Mouse (Mus musculus): ENCODE results near the gene Neurod6. TPM values are rescaled to one million over a fixed set of nuclear protein-coding genes. Genes with fewer than 3 reads are reported as not detected.

Gene Neurod6
- polyA plus RNA-seq, 1 experiment = not detected

- Histone ChIP-seq H3K27ac (ENCODE audit: insufficient read depth, low read length) (no peak overlapping the region), H3K27me3 (ENCODE audit: control insufficient read depth, insufficient read depth, low read length, poor library complexity, severe bottlenecking) (no peaks in the 10 kb centered on the region)
- TF ChIP-seq CTCF (IDR thresholded peaks at IDR 0.05; ENCODE audit: low read depth, low read length) = no peak
- no peak for TF ChIP-seq POLR2A (IDR thresholded peaks at IDR 0.05; ENCODE audit: insufficient read depth, low read length)
- TF ChIP-seq EP300 (IDR thresholded peaks at IDR 0.05; ENCODE audit: insufficient read depth, low read depth, low read length) = no peak
These were observed 19.6 kb upstream of the Neurod6 start for GRCm38 (mm10) chr6:55700392-55701386.

GRCm38 (mm10) chr6:55690015-55690531 lies 9.0 kb upstream of the Neurod6 start:
- Histone ChIP-seq H3K9me3 (replicated peaks; ENCODE audit: control insufficient read depth, insufficient read depth, low read length, poor library complexity, severe bottlenecking) (no peaks in the 10 kb centered on the region), H3K4me3 (ENCODE audit: low read depth, low read length) (no peak overlapping the region), H3K4me1 (ENCODE audit: control insufficient read depth, insufficient read depth, low read length) (no peaks in the 10 kb centered on the region), H3K36me3 (ENCODE audit: control insufficient read depth, insufficient read depth, low read length, poor library complexity, severe bottlenecking) (no peaks in the 10 kb centered on the region), H3K27me3 (ENCODE audit: control insufficient read depth, insufficient read depth, low read length, poor library complexity, severe bottlenecking) (no peaks in the 10 kb centered on the region), H3K9ac (ENCODE audit: low read depth, poor library complexity, severe bottlenecking) (no peak overlapping the region), H3K27ac (ENCODE audit: insufficient read depth, low read length) (no peak overlapping the region)
- TF ChIP-seq POLR2A (IDR thresholded peaks at IDR 0.05; ENCODE audit: insufficient read depth, low read length) (no peak), CTCF (IDR thresholded peaks at IDR 0.05; ENCODE audit: low read depth, low read length) (no peak), EP300 (IDR thresholded peaks at IDR 0.05; ENCODE audit: insufficient read depth, low read depth, low read length) (no peak)

More at GRCm38 (mm10) chr6:55700392-55701386, 19.6 kb upstream of the Neurod6 start:
- no peaks in the 10 kb centered on the region for H3K9me3 ChIP-seq (replicated peaks; ENCODE audit: control insufficient read depth, insufficient read depth, low read length, poor library complexity, severe bottlenecking)
- no peaks in the 10 kb centered on the region for H3K36me3 ChIP-seq (ENCODE audit: control insufficient read depth, insufficient read depth, low read length, poor library complexity, severe bottlenecking)
- no peaks in the 10 kb centered on the region for H3K4me1 ChIP-seq (ENCODE audit: control insufficient read depth, insufficient read depth, low read length)
- no peak overlapping the region for H3K9ac ChIP-seq (ENCODE audit: low read depth, poor library complexity, severe bottlenecking)
- no peak overlapping the region for H3K4me3 ChIP-seq (ENCODE audit: low read depth, low read length)

- Histone ChIP-seq H3K9ac (ENCODE audit: low read depth, poor library complexity, severe bottlenecking) (no peak overlapping the region), H3K4me3 (ENCODE audit: low read depth, low read length) (no peak overlapping the region), H3K9me3 (replicated peaks; ENCODE audit: control insufficient read depth, insufficient read depth, low read length, poor library complexity, severe bottlenecking) (no peaks in the 10 kb centered on the region), H3K27me3 (ENCODE audit: control insufficient read depth, insufficient read depth, low read length, poor library complexity, severe bottlenecking) (no peaks in the 10 kb centered on the region), H3K27ac (ENCODE audit: insufficient read depth, low read length) (no peak overlapping the region), H3K36me3 (ENCODE audit: control insufficient read depth, insufficient read depth, low read length, poor library complexity, severe bottlenecking) (no peaks in the 10 kb centered on the region), H3K4me1 (ENCODE audit: control insufficient read depth, insufficient read depth, low read length) (no peaks in the 10 kb centered on the region)
- TF ChIP-seq POLR2A (IDR thresholded peaks at IDR 0.05; ENCODE audit: insufficient read depth, low read length) (no peak), EP300 (IDR thresholded peaks at IDR 0.05; ENCODE audit: insufficient read depth, low read depth, low read length) (no peak), CTCF (IDR thresholded peaks at IDR 0.05; ENCODE audit: low read depth, low read length) (no peak)
These were observed 2.4 kb upstream of the Neurod6 start for GRCm38 (mm10) chr6:55683506-55683905.

GRCm38 (mm10) chr6:55682886-55683285 lies 1.8 kb upstream of the Neurod6 start:
- no peak overlapping the region for H3K27ac ChIP-seq (ENCODE audit: insufficient read depth, low read length)
- no peak for TF ChIP-seq EP300 (IDR thresholded peaks at IDR 0.05; ENCODE audit: insufficient read depth, low read depth, low read length)
- no peak for TF ChIP-seq POLR2A (IDR thresholded peaks at IDR 0.05; ENCODE audit: insufficient read depth, low read length)
- no peak for TF ChIP-seq CTCF (IDR thresholded peaks at IDR 0.05; ENCODE audit: low read depth, low read length)
- H3K36me3 ChIP-seq (ENCODE audit: control insufficient read depth, insufficient read depth, low read length, poor library complexity, severe bottlenecking) = no peaks in the 10 kb centered on the region
- no peaks in the 10 kb centered on the region for H3K9me3 ChIP-seq (replicated peaks; ENCODE audit: control insufficient read depth, insufficient read depth, low read length, poor library complexity, severe bottlenecking)
- no peak overlapping the region for H3K9ac ChIP-seq (ENCODE audit: low read depth, poor library complexity, severe bottlenecking)
- H3K4me3 ChIP-seq (ENCODE audit: low read depth, low read length) = no peak overlapping the region
- H3K4me1 ChIP-seq (ENCODE audit: control insufficient read depth, insufficient read depth, low read length) = no peaks in the 10 kb centered on the region
- H3K27me3 ChIP-seq (ENCODE audit: control insufficient read depth, insufficient read depth, low read length, poor library complexity, severe bottlenecking) = no peaks in the 10 kb centered on the region

GRCm38 (mm10) chr6:55678571-55679185 lies 2.4 kb downstream of the Neurod6 start:
- Histone ChIP-seq H3K4me3 (ENCODE audit: low read depth, low read length) (no peak overlapping the region), H3K9me3 (replicated peaks; ENCODE audit: control insufficient read depth, insufficient read depth, low read length, poor library complexity, severe bottlenecking) (no peaks in the 10 kb centered on the region), H3K27ac (ENCODE audit: insufficient read depth, low read length) (no peak overlapping the region), H3K9ac (ENCODE audit: low read depth, poor library complexity, severe bottlenecking) (no peak overlapping the region), H3K27me3 (ENCODE audit: control insufficient read depth, insufficient read depth, low read length, poor library complexity, severe bottlenecking) (no peaks in the 10 kb centered on the region), H3K4me1 (ENCODE audit: control insufficient read depth, insufficient read depth, low read length) (no peaks in the 10 kb centered on the region), H3K36me3 (ENCODE audit: control insufficient read depth, insufficient read depth, low read length, poor library complexity, severe bottlenecking) (no peaks in the 10 kb centered on the region)
- no peak for TF ChIP-seq CTCF (IDR thresholded peaks at IDR 0.05; ENCODE audit: low read depth, low read length)
- TF ChIP-seq POLR2A (IDR thresholded peaks at IDR 0.05; ENCODE audit: insufficient read depth, low read length) = no peak
- no peak for TF ChIP-seq EP300 (IDR thresholded peaks at IDR 0.05; ENCODE audit: insufficient read depth, low read depth, low read length)
